ENCODE assay signal across 16 mouse cellular contexts in the genomic region with DNA sequence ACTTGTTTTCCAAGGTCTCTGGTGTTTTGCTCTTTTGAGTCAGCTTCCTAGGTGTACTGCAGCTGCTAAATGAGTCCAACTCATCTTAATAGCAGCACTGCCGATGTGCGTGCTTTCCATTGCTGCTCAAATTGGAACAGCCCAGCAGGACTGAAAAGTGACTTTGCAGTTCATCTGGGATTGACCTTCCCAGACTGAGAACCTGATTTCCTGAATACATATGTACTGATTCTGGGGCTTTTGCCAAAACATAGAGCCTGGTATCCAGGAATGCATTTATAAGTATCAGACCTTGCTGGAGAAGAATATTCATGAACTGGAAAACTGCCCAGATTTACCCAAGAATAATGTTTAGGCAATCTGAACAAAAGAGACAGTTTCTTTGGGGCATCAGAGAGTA.
"Had no signal": no experiment of that assay in that cellular context is flagged by ENCODE, and none has a peak within 500 bp of the region (broad histone marks: within the 10 kb centered on the region; RNA-seq: fewer than 3 reads in every experiment).

No protein-coding gene starts in this region.

- H3K9ac ChIP-seq: liver, embryonic 13.5 days; midbrain, embryonic 12.5 days; neural tube, embryonic 12.5 days; neural tube, embryonic 15.5 days had no signal

- H3K4me1 ChIP-seq: liver, embryonic 13.5 days; midbrain, embryonic 12.5 days; neural tube, embryonic 12.5 days; neural tube, embryonic 15.5 days had no signal

- H3K27me3 ChIP-seq: liver, embryonic 13.5 days; midbrain, embryonic 12.5 days; neural tube, embryonic 12.5 days; neural tube, embryonic 15.5 days had no signal

- H3K9me3 ChIP-seq: liver, embryonic 13.5 days; midbrain, embryonic 12.5 days; neural tube, embryonic 12.5 days; neural tube, embryonic 15.5 days had no signal

- H3K27ac ChIP-seq: liver, embryonic 13.5 days; midbrain, embryonic 12.5 days; neural tube, embryonic 12.5 days; neural tube, embryonic 15.5 days; stomach, postnatal 0 days had no signal

- H3K4me3 ChIP-seq: liver, embryonic 13.5 days; midbrain, embryonic 12.5 days; neural tube, embryonic 12.5 days; neural tube, embryonic 15.5 days had no signal

- H3K36me3 ChIP-seq: liver, embryonic 13.5 days; midbrain, embryonic 12.5 days; neural tube, embryonic 12.5 days; neural tube, embryonic 15.5 days had no signal

- DNase-seq: kidney, postnatal 14 days; kidney, postnatal 4 days; liver, embryonic 13.5 days; lung, adult 2 months; lung, postnatal 14 days; lung, postnatal 4 days; right cerebral cortex, adult 18-20 months; right cerebral cortex, postnatal 14 days; right cerebral cortex, postnatal 4 days; thymus, adult 2 months; thymus, postnatal 14 days; thymus, postnatal 4 days had no signal

- H3K4me2 ChIP-seq: liver, embryonic 13.5 days; midbrain, embryonic 12.5 days; neural tube, embryonic 12.5 days; neural tube, embryonic 15.5 days had no signal
